Mouse (Mus musculus): ENCODE data around the gene Dzip3. TPM values are rescaled to one million over a fixed set of nuclear protein-coding genes. Genes with fewer than 3 reads are reported as not detected.

Gene Dzip3
- total RNA-seq, 2 experiments from 2014 or later, result 3.8 to 4.3 TPM

Other genes starting within 250 kb of the Dzip3 start
- gene Trat1, start 222.1 kb downstream of the Dzip3 start, total RNA-seq (2021), result not detected
- gene Retnlb, start 177.3 kb downstream of the Dzip3 start, total RNA-seq (2021), result not detected
- gene Retnla, start 151.6 kb downstream of the Dzip3 start, total RNA-seq (2021), result 1 to 10 TPM; 2.0 to 8.2 TPM
- not detected for gene Retnlg, start 121.5 kb downstream of the Dzip3 start, total RNA-seq (2021)
- gene Cip2a, start within 50 bp of the Dzip3 start, total RNA-seq (2021), result under 1 TPM; 0.41 to 0.96 TPM
- gene Myh15, start 63.3 kb upstream of the Dzip3 start, total RNA-seq (2021), result not detected